Mouse (Mus musculus) macrophage (primary cell): ENCODE results near the gene Phf20. TPM values are rescaled to one million over a fixed set of nuclear protein-coding genes. Genes with fewer than 3 reads are reported as not detected.

Source experiments
- H3K27ac ChIP-seq: fragments of 350-480 bp; formaldehyde crosslinking; 2 replicates; pipeline ENCODE4 v1.9.0; 2021
- H3K36me3 ChIP-seq: fragments of 350-480 bp; formaldehyde crosslinking; 2 replicates; pipeline ENCODE4 v1.9.0; 2021; ENCODE audit errors: inconsistent target
- H3K4me3 ChIP-seq: fragments of 350-480 bp; formaldehyde crosslinking; 2 replicates; pipeline ENCODE4 v1.9.0; 2021; ENCODE audit errors: inconsistent target
- H3K79me2 ChIP-seq: fragments of 350-480 bp; formaldehyde crosslinking; 2 replicates; pipeline ENCODE4 v1.9.0; 2021; ENCODE audit errors: inconsistent target
- WGBS: methylation state at CpG from one replicate; pipeline ENCODE4 v1.1.7; 2026; ENCODE audit warnings: inconsistent platforms; ENCODE audit not compliant: missing documents; 5-methylcytosine and 5-hydroxymethylcytosine counted together
- polyA plus RNA-seq: library from polyadenylated mRNA; stranded (reverse); fragments of 250-400 nt; gene quantifications from 3 replicates; pipeline ENCODE4 v1.2.4, GENCODE M21; 2018; ENCODE audit warnings: inconsistent platforms

Gene Phf20
- polyA plus RNA-seq, 1 experiment from 2014 or later, result 83.9 TPM

- no peak overlapping the region for H3K27ac ChIP-seq
- 86% methylated on average over 6 of the region's 7 CpGs for WGBS
- H3K4me3 ChIP-seq, result no peak overlapping the region
- no peaks in the 10 kb centered on the region for H3K79me2 ChIP-seq
- no peaks in the 10 kb centered on the region for H3K36me3 ChIP-seq
Observed at GRCm38 (mm10) chr2:156331446-156331965, 135.2 kb downstream of the Phf20 start.

DNA sequence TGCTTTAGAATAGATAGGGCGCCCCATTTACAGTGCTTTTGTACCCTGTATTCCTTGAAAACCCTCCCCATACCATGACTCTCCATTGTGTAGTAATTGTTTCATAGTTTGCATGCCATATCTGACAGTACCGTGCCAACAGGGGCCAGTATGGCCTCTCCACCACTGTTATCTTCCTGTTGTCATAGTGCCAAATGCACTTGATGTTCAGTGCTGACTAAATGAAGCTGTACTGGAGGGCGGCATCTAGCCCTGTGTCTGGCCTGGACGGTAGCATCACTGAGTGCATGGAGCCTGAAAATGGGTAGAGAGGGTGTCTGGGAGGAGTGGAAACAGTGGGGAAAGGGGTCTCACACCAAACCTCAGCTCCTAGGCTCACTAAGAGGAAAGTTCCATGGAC lies 143.8 kb downstream of the Phf20 start:
- H3K27ac ChIP-seq, result no peak overlapping the region
- 87% methylated on average over 4 of the region's 4 CpGs for WGBS
- H3K36me3 ChIP-seq, result no peaks in the 10 kb centered on the region
- H3K4me3 ChIP-seq, result no peak overlapping the region
- no peaks in the 10 kb centered on the region for H3K79me2 ChIP-seq

GRCm38 (mm10) chr2:156344775-156345532 lies 148.7 kb downstream of the Phf20 start:
- Histone ChIP-seq H3K4me3 (no peak overlapping the region), H3K36me3 (no peaks in the 10 kb centered on the region), H3K27ac (no peak overlapping the region), H3K79me2 (no peaks in the 10 kb centered on the region)
- 60% methylated on average over 12 of the region's 12 CpGs for WGBS

GRCm38 (mm10) chr2:156348812-156349211 lies 152.5 kb downstream of the Phf20 start:
- H3K79me2 ChIP-seq, result no peaks in the 10 kb centered on the region
- H3K36me3 ChIP-seq, result no peaks in the 10 kb centered on the region
- no peak overlapping the region for H3K27ac ChIP-seq
- 91% methylated on average over 4 of the region's 4 CpGs for WGBS
- H3K4me3 ChIP-seq, result no peak overlapping the region

DNA sequence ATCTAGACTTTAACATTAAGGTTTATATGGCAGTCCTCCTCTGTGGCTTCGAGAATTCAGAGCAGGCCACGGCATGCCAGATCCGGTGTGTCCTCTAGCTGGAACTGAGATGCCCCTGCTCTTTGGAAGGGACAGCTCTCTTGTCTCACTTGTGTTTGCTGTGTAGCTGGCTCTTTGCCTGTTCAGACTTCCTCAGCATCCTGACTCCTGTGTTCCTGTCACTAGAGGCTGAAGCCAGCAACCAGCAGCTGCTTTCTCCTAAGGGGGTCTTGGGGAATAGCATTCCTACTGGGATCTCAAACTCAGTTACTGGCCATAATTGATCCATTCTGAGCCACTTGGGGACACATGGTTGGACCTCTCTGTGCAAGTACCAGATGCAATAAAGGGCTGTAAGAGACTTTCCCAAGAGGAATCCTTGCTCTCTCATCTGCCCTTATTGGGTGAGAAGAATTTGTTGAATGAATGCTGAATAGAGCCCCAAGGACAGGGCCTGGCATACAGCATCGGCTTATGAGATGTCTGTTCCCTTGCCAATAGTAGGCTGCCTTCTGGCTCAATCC lies 153.1 kb downstream of the Phf20 start:
- WGBS, result 92% methylated on average over 4 of the region's 4 CpGs
- Histone ChIP-seq H3K4me3 (no peak overlapping the region), H3K36me3 (no peaks in the 10 kb centered on the region), H3K27ac (no peak overlapping the region), H3K79me2 (no peaks in the 10 kb centered on the region)

GRCm38 (mm10) chr2:156351243-156351642 lies 155.0 kb downstream of the Phf20 start:
- H3K4me3 ChIP-seq, result no peak overlapping the region
- no peak overlapping the region for H3K27ac ChIP-seq
- 94% methylated on average over 5 of the region's 7 CpGs for WGBS
- no peaks in the 10 kb centered on the region for H3K36me3 ChIP-seq
- H3K79me2 ChIP-seq, result no peaks in the 10 kb centered on the region

- Histone ChIP-seq H3K27ac (no peak overlapping the region), H3K79me2 (no peaks in the 10 kb centered on the region), H3K36me3 (no peaks in the 10 kb centered on the region), H3K4me3 (no peak overlapping the region)
- WGBS, result 74% methylated on average over 8 of the region's 8 CpGs
Observed at GRCm38 (mm10) chr2:156352413-156353165, 156.3 kb downstream of the Phf20 start.

GRCm38 (mm10) chr2:156353265-156353692 lies 157.0 kb downstream of the Phf20 start:
- Histone ChIP-seq H3K4me3 (no peak overlapping the region), H3K27ac (no peak overlapping the region), H3K79me2 (no peaks in the 10 kb centered on the region), H3K36me3 (no peaks in the 10 kb centered on the region)
- 89% methylated on average over 7 of the region's 7 CpGs for WGBS

- H3K27ac ChIP-seq, result no peak overlapping the region
- H3K79me2 ChIP-seq, result no peaks in the 10 kb centered on the region
- H3K36me3 ChIP-seq, result no peaks in the 10 kb centered on the region
- no peak overlapping the region for H3K4me3 ChIP-seq
- 95% methylated on average over 7 of the region's 7 CpGs for WGBS
Observed at GRCm38 (mm10) chr2:156356031-156356430, 159.8 kb downstream of the Phf20 start.

Other genes with a start within 250 kb of the Phf20 start
- 55.2 to 100 TPM (median 84.4 TPM) in 3 replicates for gene Cep250, start 240.0 kb upstream of the Phf20 start, polyA plus RNA-seq
- 0.32 to 1.0 TPM (median 0.37 TPM) in 3 replicates for gene 6430550D23Rik, start 188.5 kb upstream of the Phf20 start, polyA plus RNA-seq
- gene Ergic3, start 188.4 kb upstream of the Phf20 start, polyA plus RNA-seq, result 160 to 212 TPM (median 187 TPM) in 3 replicates
- not detected in 3 replicates for gene Fer1l4, start 143.5 kb upstream of the Phf20 start, polyA plus RNA-seq
- gene Spag4, start 131.3 kb upstream of the Phf20 start, polyA plus RNA-seq, result 0.35 TPM in 1 of 3 replicates, not detected in the others
- gene Cpne1, start 84.5 kb upstream of the Phf20 start, polyA plus RNA-seq, result 7.4 to 25.3 TPM (median 17.9 TPM) in 3 replicates
- 7.2 to 20.5 TPM (median 8.4 TPM) in 3 replicates for gene Rbm12, start 84.5 kb upstream of the Phf20 start, polyA plus RNA-seq
- gene Gm28036, start 69.4 kb upstream of the Phf20 start, polyA plus RNA-seq, result 6.1 to 13.9 TPM (median 8.1 TPM) in 3 replicates
- 73.4 to 124 TPM (median 123 TPM) in 3 replicates for gene Romo1, start 52.4 kb upstream of the Phf20 start, polyA plus RNA-seq
- gene Nfs1, start 52.3 kb upstream of the Phf20 start, polyA plus RNA-seq, result 18.6 to 31.0 TPM (median 24.7 TPM) in 3 replicates
- gene Rbm39, start 16.2 kb upstream of the Phf20 start, polyA plus RNA-seq, result 158 to 239 TPM (median 203 TPM) in 3 replicates
- gene Cnbd2, start 115.8 kb downstream of the Phf20 start, polyA plus RNA-seq, result 3.1 to 3.9 TPM (median 3.3 TPM) in 3 replicates
- 12.2 to 134 TPM (median 90.1 TPM) in 3 replicates for gene Scand1, start 116.2 kb downstream of the Phf20 start, polyA plus RNA-seq
- gene Epb41l1, start 224.4 kb downstream of the Phf20 start, polyA plus RNA-seq, result 52.1 to 100 TPM (median 53.9 TPM) in 3 replicates